Mouse (Mus musculus) 416B (cell line): Measurements from ENCODE around the gene Gprasp2.
"Not testable (repeated sequence)": the region's sequence is repeated elsewhere in the genome, so short reads cannot be mapped to it uniquely, and the experiment has no call there.

Experiments
- DNase-seq: peaks from one replicate; pipeline ENCODE4 v3.0.0; 2011; ENCODE audit warnings: low read depth

Gprasp2 gene

GRCm38 (mm10) chrX:135838521-135839360 is at the start of gene Gprasp2:
Gene Gprasp2 (plus strand): TSS chrX:135839034.
- not testable (repeated sequence) for DNase-seq

DNA sequence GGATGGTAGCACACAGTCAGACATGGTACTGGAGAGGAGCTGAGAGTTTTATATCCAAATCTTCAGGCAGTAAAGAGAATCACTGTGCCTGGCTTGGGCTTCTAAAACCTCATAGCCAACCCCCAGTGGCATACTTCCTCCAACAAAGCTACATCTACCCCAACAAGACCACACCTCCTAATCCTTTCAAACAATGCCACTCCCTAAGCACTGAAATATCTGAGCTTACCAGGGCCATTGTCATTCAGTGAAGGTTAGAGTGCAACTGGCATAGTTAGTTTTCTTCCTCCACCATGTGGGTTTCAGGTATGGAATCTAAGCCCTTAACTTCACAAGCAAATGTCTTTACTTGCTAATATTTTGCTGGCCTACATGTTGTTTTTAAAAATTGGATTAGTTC is 47.3 kb upstream of the Gprasp2 start:
- no peak for DNase-seq

GRCm38 (mm10) chrX:135792326-135792725 is 46.5 kb upstream of the Gprasp2 start:
- no peak for DNase-seq

DNA sequence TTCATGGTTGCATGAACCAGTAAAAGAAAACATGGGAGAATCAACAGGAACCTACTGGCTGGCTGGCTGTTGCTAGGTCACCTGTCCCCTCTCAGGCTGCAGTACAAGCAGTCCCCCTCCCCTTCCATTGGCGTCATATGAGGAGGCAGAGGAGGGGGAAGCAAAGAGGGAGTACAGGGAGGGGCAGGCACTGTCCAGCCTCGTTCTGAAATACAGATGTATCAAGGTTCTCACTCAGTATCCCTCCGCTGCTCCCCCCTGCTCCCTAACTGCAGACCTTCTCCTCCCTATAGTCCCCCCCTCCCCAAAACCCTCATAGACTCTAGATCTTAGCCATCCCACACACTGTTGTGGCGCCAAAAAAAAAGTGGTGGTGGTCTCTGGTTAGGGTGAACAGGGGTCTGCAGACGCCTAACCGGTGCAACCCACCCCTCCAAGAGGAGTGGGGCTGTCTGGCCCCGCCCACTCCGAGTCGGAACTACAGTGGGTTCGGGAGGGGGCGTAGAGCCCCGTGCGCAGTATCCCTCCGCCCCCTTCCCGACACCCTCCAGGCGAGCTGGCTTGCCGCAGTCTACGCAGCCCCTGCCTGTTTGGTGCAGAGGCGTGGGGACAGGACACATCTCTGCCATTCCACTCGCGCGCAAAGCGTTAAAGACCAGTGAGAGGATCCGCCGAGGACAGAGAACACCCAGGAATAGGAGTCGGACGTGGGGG is 43.1 kb upstream of the Gprasp2 start:
- not testable (repeated sequence) for DNase-seq

DNA sequence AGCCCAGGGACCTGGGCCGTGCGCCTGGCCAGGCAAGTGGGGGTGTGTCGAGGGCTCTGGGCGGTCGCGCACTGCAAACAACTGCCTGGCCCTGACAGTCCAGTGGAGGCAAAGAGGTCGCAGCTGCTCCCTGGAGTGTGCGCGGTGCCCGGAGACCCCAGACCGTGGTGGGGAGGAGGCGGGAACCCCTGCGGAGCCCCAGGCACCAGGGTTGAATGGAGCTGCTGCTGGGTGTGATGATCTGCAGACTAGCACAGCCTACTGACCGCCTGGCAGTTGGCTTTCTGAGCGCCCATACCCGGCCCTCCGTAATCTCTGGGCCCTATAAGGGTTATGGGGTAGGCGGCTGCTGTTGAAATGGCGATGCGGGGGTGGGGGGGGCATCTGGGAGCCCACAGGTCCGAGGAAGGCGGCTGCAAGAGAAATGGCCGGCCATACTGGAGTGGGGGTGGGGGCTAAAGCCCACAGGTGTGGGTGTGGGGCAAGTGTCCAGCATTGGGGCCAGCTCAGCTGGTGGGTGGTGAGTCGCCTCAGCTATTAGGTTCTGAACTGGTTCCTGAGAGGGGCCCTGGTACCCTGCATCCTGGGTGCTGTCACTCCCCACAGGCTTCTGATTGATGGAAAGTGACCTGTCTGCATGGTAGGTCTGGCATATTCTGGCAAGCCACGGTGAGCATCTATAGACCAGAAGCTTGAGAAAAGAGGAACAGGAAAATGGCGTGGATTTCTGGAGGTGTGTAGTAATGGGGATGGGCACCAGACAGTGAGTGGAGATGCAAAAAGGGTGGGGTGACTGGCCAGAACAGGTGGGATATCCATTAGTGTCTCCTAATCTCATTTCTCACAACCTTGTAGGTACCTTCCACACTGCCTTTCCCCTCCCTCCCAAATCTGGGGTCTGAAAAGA is 42.3 kb upstream of the Gprasp2 start:
- DNase-seq: not testable (repeated sequence)

- DNase-seq: peak; percentile 60
Observed at GRCm38 (mm10) chrX:135797212-135797644, 41.6 kb upstream of the Gprasp2 start, which contains the start of gene Bhlhb9. Gene Bhlhb9 (plus strand): TSS chrX:135797594.

GRCm38 (mm10) chrX:135804149-135804548 is 34.7 kb upstream of the Gprasp2 start:
- no peak for DNase-seq

DNA sequence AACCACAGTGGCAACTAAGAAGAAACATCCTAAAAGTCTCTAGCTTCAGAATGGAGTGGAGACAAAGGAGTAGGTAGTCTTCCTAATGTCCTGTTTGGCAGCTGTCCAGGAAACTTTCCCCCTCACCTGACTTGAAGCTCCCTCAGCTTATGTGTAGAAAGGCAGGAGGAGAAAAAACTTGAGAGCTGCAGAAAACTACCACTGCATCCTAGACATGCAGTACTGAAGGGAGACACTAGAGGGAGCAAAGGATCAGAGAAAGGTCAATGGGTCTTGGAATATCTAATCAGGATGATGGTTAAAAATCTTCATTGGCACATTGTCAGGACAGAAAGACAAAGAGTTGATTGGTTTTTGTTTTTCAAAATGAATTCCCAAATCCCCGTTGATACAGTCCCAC is 33.1 kb upstream of the Gprasp2 start:
- peak; percentile 38 for DNase-seq

DNA sequence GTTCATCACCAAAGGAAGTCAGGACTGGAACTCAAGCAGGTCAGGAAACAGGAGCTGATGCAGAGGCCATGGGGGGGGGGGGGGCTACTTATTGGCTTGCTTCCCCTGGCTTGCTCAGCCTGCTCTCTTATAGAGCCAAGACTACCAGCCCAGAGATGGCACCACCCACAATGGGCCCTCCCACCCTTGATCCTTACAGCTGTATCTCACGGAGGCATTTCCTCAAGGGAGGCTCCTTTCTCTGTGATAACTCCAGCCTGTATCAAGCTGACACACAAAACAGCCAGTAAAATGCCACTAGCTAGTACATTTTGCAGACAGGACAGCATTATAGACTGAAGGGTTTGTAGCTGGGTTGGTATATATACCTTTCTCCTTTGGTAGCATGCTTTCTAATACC is 2.9 kb upstream of the Gprasp2 start:
- DNase-seq: not testable (repeated sequence)

DNA sequence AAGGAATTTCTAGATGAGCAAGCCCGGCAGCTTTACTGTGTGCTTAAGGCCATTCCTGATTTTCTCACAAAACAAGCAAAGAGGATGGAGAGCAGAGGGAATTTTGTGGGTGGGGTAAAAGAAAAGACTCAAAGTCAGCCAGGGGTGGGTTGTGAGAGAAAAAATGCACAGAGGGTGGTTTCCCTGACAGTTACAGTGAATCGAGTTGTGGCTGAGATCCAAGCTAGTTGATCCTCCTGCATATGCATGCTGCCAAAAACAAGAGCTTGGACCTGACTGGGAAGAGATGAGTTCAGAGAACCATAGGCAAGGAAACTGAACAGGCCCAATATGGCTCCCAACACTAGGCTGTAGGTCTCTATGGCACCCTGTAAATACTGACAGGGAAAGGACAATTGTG is 938 bp upstream of the Gprasp2 start:
- no peak for DNase-seq

DNA sequence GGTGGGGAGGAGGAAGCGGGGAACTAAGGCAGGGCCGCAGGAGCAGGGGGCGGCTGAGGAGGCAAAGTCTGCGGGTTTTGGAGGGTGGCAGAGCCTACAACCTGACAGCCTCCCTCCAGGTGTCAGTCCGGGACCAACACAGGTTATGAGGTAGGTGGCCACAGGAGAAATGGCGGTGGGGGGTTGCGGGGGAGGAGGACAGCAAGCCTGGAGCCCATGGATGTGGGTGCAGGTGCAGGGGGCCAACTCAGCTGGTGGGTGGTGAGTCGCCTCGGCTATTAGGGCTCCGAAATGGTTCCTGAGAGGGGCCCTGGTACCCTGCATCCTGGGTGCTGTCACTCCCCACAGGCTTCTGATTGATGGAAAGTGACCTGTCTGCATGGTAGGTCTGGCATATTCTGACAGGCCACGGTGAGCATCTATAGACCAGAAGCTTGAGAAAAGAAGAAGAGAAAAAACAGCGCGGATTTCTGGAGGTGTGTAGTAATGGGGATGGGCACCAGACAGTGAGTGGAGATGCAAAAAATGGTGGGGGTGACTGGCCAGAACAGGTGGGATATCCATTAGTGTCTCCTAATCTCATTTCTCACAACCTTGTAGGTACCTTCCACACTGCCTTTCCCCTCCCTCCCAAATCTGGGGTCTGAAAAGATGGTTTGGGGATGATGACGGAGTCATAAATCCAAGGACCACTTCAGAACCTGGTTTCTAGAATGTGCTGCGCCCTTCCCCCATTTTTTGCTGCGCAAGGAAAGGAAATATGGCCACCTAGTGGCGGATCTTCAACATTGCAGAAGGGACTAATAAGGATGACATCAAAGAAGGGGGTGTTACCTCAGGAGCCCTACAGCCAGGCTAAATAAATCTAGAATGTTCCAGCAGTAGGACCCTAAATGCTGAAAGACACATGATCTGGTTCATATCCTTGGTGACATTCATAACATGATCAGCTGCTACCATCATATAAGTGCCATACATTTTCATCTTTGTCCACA is 860 bp downstream of the Gprasp2 start:
- DNase-seq: peak; percentile 40

DNA sequence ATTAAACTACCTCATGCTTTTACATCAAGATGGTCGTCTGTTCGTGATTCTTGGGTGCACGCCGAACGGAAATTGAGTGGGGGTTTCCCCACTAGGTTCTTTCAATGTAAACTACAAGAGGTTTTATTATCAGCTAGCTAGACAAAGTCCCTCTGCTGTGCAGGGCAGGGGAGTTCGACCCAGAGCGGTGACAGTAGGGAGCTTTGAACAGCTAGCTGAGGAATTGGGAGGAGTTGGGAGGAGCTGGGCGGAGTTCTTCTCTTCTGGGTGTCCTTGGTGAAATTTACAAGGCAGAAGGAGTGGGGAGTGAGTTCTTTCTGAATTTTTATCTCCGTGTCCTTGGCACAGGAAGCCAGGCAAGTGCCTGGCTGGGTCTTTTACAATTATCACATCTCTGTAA is 28.0 kb downstream of the Gprasp2 start:
- not testable (repeated sequence) for DNase-seq

- peak; percentile 29 for DNase-seq
Observed at GRCm38 (mm10) chrX:135876679-135877078, 37.8 kb downstream of the Gprasp2 start.

- DNase-seq: no peak
Observed at GRCm38 (mm10) chrX:135879626-135880025, 40.8 kb downstream of the Gprasp2 start.

DNA sequence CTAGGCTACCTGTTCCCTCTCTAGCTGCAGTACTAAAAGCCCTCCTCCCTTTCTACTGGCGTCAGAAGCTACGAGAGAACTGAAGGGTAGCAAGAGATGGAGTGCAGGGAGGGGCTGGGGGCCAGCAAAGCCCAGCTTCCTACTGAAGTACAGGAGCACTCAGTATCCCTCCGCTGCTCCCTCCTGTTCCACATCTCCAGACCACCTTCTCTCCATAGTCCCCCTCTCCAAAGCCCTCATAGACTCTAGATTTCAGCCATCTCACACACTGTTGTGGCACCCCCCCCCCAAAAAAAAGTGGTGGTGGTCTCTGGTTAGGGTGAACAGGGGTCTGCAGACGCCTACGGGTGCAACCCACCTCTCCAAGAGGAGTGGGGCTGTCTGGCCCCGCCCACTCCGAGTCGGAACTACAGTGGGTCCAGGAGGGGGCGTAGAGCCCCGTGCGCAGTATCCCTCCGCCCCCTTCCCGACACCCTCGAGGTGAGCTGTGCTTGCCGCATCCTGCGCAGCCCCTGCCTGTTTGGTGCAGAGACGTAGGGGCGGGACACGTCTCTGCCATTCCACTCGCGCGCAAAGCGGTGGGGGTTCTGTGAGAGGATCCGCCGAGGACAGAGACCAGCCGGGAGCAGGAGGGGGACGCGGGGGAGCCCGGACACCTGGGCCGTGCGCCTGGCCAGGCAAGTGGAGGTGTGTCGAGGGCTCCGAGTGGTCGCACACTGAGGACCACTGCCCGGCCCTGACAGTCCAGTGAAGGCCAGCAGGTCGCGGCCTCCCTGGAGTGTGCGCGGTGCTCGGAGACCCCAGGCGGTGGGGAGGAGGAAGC is 46.8 kb downstream of the Gprasp2 start:
- peak; percentile 60 for DNase-seq

GRCm38 (mm10) chrX:135886234-135886585 is 47.4 kb downstream of the Gprasp2 start:
- peak; percentile 26 for DNase-seq
